Comparison of ENCODE assay signal across 14 mouse cellular contexts in the genomic region with DNA sequence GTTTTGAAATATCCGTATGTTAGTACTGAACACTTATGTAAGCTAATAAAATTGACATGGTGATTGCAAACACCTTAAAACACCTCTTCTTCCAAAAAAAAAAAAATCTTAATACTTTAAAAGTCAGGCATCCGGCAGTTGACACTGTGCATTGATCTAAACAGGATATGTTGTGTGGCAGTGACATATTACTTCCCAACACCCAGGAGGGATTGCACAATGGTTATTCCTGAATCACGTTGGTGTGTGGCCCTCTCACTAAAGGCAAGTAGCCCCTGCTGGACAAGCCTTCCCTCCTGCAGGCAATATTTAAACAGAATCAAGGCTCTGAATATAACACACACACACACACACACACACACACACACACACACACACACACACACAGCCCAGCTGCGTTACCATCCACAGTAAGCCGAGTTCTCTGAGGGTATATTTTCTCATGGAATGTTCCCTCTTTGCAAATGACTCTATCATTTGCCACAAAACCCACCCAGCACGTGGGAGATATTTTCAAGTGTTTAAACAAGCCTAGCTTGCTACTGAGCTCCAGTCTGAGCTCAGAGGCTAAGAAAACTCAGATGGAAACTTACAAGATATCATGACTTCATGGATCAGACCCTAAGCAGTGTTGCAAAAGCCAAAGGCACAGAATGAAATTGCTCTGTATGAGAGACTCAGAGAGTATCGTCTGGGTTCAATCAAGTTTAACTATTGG.
"Had no signal": no experiment of that assay in that cellular context is flagged by ENCODE, and none has a peak within 500 bp of the region (broad histone marks: within the 10 kb centered on the region; RNA-seq: fewer than 3 reads in every experiment).

No protein-coding gene starts in this region.

- H3K4me2 ChIP-seq: liver, embryonic 13.5 days; midbrain, embryonic 13.5 days had no signal

- DNase-seq: kidney, adult 18-20 months; kidney, postnatal 25 days; layer of hippocampus, postnatal 36 days; liver, embryonic 13.5 days; lung, adult 2 months; thymus, adult 18-20 months; thymus, postnatal 36 days had no signal

- H3K9ac ChIP-seq: liver, embryonic 13.5 days; midbrain, embryonic 13.5 days had no signal

- H3K27ac ChIP-seq: kidney, postnatal 0 days; left cerebral cortex, adult 2 months; liver, embryonic 13.5 days; midbrain, embryonic 10.5 days; midbrain, embryonic 13.5 days had no signal

- H3K4me3 ChIP-seq: left cerebral cortex, adult 2 months; liver, embryonic 13.5 days; megakaryocyte, embryonic 14.5 days; midbrain, embryonic 10.5 days; midbrain, embryonic 13.5 days had no signal

- H3K9me3 ChIP-seq: liver, embryonic 13.5 days; midbrain, embryonic 10.5 days; midbrain, embryonic 13.5 days had no signal

- H3K36me3 ChIP-seq: liver, embryonic 13.5 days; midbrain, embryonic 10.5 days; midbrain, embryonic 13.5 days had no signal

- ATAC-seq: intestine, embryonic 16.5 days; midbrain, embryonic 13.5 days; midbrain, embryonic 16.5 days had no signal

- H3K27me3 ChIP-seq: liver, embryonic 13.5 days; megakaryocyte, embryonic 14.5 days; midbrain, embryonic 13.5 days had no signal

- H3K4me1 ChIP-seq: liver, embryonic 13.5 days; megakaryocyte, embryonic 14.5 days had no signal
